Mouse (Mus musculus): ENCODE data around the gene Zfyve21. TPM values are rescaled to one million over a fixed set of nuclear protein-coding genes. Genes with fewer than 3 reads are reported as not detected.

Gene Zfyve21
- total and polyA plus RNA-seq, 2 experiments from 2014 or later = 85.0 to 91.1 TPM

DNA sequence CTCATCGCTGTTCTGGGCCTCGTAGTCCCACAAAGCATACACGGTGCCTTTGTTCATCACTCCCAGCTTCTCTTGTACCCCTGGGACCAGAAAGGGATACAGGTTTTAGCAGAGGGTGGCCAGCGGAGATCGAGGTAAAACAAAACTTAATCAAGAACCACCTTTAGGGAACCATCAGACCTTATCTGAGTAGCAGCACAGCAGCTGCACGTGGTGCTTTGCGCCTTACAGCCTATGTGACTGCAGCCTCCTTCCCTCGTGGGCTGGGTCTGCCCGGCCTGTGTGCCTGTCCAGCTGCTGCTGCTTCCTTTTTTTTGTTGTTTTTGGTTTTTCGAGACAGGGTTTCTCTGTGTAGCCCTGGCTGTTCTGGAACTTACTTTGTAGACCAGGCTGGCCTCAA is 16.4 kb downstream of the Zfyve21 start:
- no peak overlapping the region for H3K9ac ChIP-seq (replicated peaks; ENCODE audit: low read depth, low read length)
- ATAC-seq (ENCODE audit: insufficient read depth, low read depth) (no peak), DNase-seq (ENCODE audit: low spot score) (no peak)
- 84% methylated on average over 10 of the region's 10 CpGs for WGBS
- H3K27me3 ChIP-seq (ENCODE audit: control insufficient read depth, insufficient read depth, low read length) = no peaks in the 10 kb centered on the region
- H3K4me1 ChIP-seq (ENCODE audit: control insufficient read depth, insufficient read depth) = no peaks in the 10 kb centered on the region
- peaks cover 98% of the 10 kb centered on the region for H3K36me3 ChIP-seq (replicated peaks; ENCODE audit: control insufficient read depth, insufficient read depth, low read length)
- H3K9me3 ChIP-seq (replicated peaks; ENCODE audit: control insufficient read depth, low read length) = no peaks in the 10 kb centered on the region
- no peak overlapping the region for H3K4me2 ChIP-seq (ENCODE audit: low read depth, low read length)
- no peak overlapping the region for H3K27ac ChIP-seq (ENCODE audit: low read depth)
- no peak overlapping the region for H3K4me3 ChIP-seq (ENCODE audit: low read depth, low read length)
- no peak for TF ChIP-seq CTCF (IDR thresholded peaks at IDR 0.05; ENCODE audit: low read depth)
- TF ChIP-seq EP300 (IDR thresholded peaks at IDR 0.05; ENCODE audit: low read depth) = no peak

DNA sequence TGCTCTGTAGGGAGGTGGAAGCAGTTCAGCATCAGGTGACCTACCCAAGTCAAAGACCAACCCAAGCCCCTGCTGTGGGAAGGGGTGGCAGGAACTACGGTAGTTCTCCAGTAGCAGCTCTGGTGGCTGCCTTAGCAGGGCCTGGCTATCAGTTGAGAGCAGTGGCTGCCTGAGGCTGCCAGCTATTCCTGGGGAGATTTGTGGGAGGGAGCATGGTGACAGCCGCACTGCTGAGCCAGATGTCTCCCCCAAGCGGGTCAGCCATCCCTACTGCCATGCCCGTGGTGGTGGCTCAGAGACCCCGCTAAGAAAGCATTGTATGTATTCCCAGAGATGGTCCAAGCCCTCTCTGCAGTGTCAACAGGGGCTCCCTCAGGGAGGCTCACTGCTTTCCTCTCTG is 18.7 kb downstream of the Zfyve21 start:
- H3K36me3 ChIP-seq (replicated peaks; ENCODE audit: control insufficient read depth, insufficient read depth, low read length) = peaks cover 98% of the 10 kb centered on the region
- 80% methylated on average over 5 of the region's 5 CpGs for WGBS

DNA sequence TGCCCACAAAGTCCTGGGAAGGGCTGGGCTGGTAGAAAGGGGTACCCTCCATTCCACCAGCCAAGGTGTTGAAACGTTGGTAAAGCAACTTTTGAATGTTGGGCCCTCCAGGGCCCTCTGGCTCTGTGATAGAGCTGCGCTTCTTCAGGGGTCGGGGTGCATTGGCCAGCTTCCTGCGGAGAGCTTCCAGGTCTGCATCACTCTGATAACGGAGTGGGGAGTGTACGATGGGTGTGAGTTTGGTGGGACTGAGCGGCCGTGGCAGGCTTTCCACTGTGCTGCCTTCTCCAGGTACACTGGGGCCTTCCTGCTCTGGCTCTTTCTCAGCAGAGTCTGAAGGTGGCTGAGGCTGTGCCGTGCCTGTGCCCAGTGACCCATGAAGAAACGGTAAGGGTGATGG is 19.5 kb downstream of the Zfyve21 start:
- H3K9me3 ChIP-seq (replicated peaks; ENCODE audit: control insufficient read depth, low read length) = no peaks in the 10 kb centered on the region
- TF ChIP-seq CTCF (IDR thresholded peaks at IDR 0.05; ENCODE audit: low read depth) (no peak), EP300 (IDR thresholded peaks at IDR 0.05; ENCODE audit: low read depth) (no peak)
- DNase-seq (ENCODE audit: low spot score) (no peak), ATAC-seq (ENCODE audit: insufficient read depth, low read depth) (no peak)
- no peak overlapping the region for H3K9ac ChIP-seq (replicated peaks; ENCODE audit: low read depth, low read length)
- H3K4me3 ChIP-seq (ENCODE audit: low read depth, low read length) = no peak overlapping the region
- no peak overlapping the region for H3K27ac ChIP-seq (ENCODE audit: low read depth)
- WGBS = 80% methylated on average over 10 of the region's 10 CpGs
- no peak overlapping the region for H3K4me2 ChIP-seq (ENCODE audit: low read depth, low read length)
- no peaks in the 10 kb centered on the region for H3K4me1 ChIP-seq (ENCODE audit: control insufficient read depth, insufficient read depth)
- no peaks in the 10 kb centered on the region for H3K27me3 ChIP-seq (ENCODE audit: control insufficient read depth, insufficient read depth, low read length)
- peaks cover 97% of the 10 kb centered on the region for H3K36me3 ChIP-seq (replicated peaks; ENCODE audit: control insufficient read depth, insufficient read depth, low read length)

More for the DNA sequence above, 18.7 kb downstream of the Zfyve21 start:
- no peak for ATAC-seq (ENCODE audit: insufficient read depth, low read depth)
- H3K4me3 ChIP-seq (ENCODE audit: low read depth, low read length) = no peak overlapping the region
- no peak overlapping the region for H3K27ac ChIP-seq (ENCODE audit: low read depth)
- H3K9ac ChIP-seq (replicated peaks; ENCODE audit: low read depth, low read length) = no peak overlapping the region
- no peak overlapping the region for H3K4me2 ChIP-seq (ENCODE audit: low read depth, low read length)
- no peaks in the 10 kb centered on the region for H3K9me3 ChIP-seq (replicated peaks; ENCODE audit: control insufficient read depth, low read length)
- TF ChIP-seq CTCF (IDR thresholded peaks at IDR 0.05; ENCODE audit: low read depth) (no peak), EP300 (IDR thresholded peaks at IDR 0.05; ENCODE audit: low read depth) (no peak)
- DNase-seq (ENCODE audit: low spot score) = no peak
- H3K4me1 ChIP-seq (ENCODE audit: control insufficient read depth, insufficient read depth) = no peaks in the 10 kb centered on the region
- no peaks in the 10 kb centered on the region for H3K27me3 ChIP-seq (ENCODE audit: control insufficient read depth, insufficient read depth, low read length)

DNA sequence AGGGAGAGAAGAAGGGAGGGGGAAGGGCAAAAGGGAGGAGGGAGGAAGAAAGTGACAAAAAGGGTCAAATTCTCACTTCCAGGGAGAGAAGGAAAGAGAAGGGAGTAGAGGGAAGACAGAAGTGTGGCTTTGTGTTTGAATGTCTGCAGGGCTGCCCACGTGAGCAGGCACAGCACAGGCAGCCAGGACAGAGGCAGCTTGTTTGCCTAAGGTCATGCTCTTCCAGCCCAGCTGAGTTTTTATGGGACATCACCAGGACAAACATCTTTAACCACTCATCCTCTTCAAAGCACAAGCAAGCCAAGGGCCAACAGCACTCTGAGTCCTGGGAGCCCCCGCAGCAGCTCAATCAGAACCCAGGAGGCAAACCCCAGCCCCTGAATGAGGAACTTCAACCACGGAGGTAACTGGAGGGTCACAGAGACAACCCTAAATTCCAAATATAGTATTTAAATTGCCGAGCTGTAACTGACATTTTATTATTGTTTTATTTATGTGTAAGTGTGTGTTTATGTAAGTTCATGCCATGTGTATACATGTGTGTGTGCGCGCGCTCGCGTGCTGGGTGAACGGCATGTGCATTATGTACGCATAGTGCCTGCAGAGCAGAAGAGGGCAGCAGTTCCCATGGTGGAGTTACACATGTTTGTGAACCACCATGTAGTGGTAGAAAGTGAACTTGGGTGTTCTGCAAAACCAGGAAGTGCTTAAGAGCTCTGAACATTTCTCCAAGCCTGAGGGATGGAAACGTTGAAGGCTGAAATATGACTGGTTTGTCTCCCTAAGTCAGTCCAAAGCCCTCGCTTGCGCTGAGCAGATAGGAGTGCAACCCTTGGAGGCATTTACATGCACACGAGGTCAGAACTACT is 28.8 kb downstream of the Zfyve21 start:
- Histone ChIP-seq H3K36me3 (replicated peaks; ENCODE audit: control insufficient read depth, insufficient read depth, low read length) (peaks cover 64% of the 10 kb centered on the region), H3K9me3 (replicated peaks; ENCODE audit: control insufficient read depth, low read length) (no peaks in the 10 kb centered on the region), H3K4me2 (ENCODE audit: low read depth, low read length) (no peak overlapping the region), H3K27ac (ENCODE audit: low read depth) (no peak overlapping the region), H3K4me3 (ENCODE audit: low read depth, low read length) (no peak overlapping the region), H3K9ac (replicated peaks; ENCODE audit: low read depth, low read length) (no peak overlapping the region), H3K27me3 (ENCODE audit: control insufficient read depth, insufficient read depth, low read length) (no peaks in the 10 kb centered on the region), H3K4me1 (ENCODE audit: control insufficient read depth, insufficient read depth) (no peaks in the 10 kb centered on the region)
- ATAC-seq (ENCODE audit: insufficient read depth, low read depth) (no peak), DNase-seq (ENCODE audit: low spot score) (no peak)
- WGBS = 83% methylated on average over 15 of the region's 15 CpGs
- TF ChIP-seq EP300 (IDR thresholded peaks at IDR 0.05; ENCODE audit: low read depth) (no peak), CTCF (IDR thresholded peaks at IDR 0.05; ENCODE audit: low read depth) (no peak)

DNA sequence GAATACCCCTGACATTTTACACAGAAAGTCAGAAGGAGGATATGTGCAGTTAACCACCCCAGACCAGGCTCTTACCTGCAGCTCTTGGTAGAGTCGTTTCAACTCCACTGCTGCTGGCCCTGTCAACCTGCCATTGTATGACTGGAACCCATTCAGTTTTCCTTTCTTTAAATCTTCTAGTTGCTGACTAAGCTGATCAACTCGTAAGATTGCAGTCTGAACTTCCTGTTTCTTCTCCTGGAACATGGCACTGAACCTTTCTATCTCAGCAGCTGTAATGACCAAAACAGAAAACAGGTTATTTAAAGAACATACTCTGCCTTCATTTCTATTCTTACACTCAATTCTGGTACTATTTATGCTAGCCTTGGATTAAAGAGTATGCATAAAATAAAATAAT is 29.5 kb downstream of the Zfyve21 start:
- no peak overlapping the region for H3K4me2 ChIP-seq (ENCODE audit: low read depth, low read length)
- H3K27ac ChIP-seq (ENCODE audit: low read depth) = no peak overlapping the region
- ATAC-seq (ENCODE audit: insufficient read depth, low read depth) (no peak), DNase-seq (ENCODE audit: low spot score) (no peak)
- no peaks in the 10 kb centered on the region for H3K9me3 ChIP-seq (replicated peaks; ENCODE audit: control insufficient read depth, low read length)
- H3K4me1 ChIP-seq (ENCODE audit: control insufficient read depth, insufficient read depth) = no peaks in the 10 kb centered on the region
- no peak overlapping the region for H3K9ac ChIP-seq (replicated peaks; ENCODE audit: low read depth, low read length)
- TF ChIP-seq EP300 (IDR thresholded peaks at IDR 0.05; ENCODE audit: low read depth) (no peak), CTCF (IDR thresholded peaks at IDR 0.05; ENCODE audit: low read depth) (no peak)
- H3K4me3 ChIP-seq (ENCODE audit: low read depth, low read length) = no peak overlapping the region
- peaks cover 57% of the 10 kb centered on the region for H3K36me3 ChIP-seq (replicated peaks; ENCODE audit: control insufficient read depth, insufficient read depth, low read length)
- no peaks in the 10 kb centered on the region for H3K27me3 ChIP-seq (ENCODE audit: control insufficient read depth, insufficient read depth, low read length)
- WGBS = 45% methylated on average over 2 of the region's 2 CpGs

DNA sequence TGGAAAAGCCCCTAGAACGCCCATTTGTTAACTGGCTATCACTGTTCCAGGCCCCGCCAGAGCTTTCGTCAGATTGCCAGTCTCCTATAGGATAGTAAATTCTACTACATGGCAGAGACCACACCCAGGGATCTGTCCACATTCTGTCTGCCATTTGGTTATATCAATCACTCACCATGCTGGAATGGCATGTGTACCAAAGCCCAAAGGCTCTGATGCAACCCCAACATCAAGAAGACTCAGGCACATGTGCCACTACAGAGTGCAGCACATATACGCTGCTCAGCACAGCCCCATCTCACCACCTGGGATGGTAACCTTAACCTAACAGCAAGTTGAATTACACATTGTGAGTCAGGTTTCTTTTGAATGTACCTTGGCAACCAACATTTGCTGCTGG is 32.0 kb downstream of the Zfyve21 start:
- H3K4me3 ChIP-seq (ENCODE audit: low read depth, low read length) = no peak overlapping the region
- H3K27ac ChIP-seq (ENCODE audit: low read depth) = no peak overlapping the region
- no peak overlapping the region for H3K9ac ChIP-seq (replicated peaks; ENCODE audit: low read depth, low read length)
- DNase-seq (ENCODE audit: low spot score) = no peak
- no peaks in the 10 kb centered on the region for H3K27me3 ChIP-seq (ENCODE audit: control insufficient read depth, insufficient read depth, low read length)
- peaks cover 33% of the 10 kb centered on the region for H3K36me3 ChIP-seq (replicated peaks; ENCODE audit: control insufficient read depth, insufficient read depth, low read length)
- ATAC-seq (ENCODE audit: insufficient read depth, low read depth) = no peak
- TF ChIP-seq CTCF (IDR thresholded peaks at IDR 0.05; ENCODE audit: low read depth) (no peak), EP300 (IDR thresholded peaks at IDR 0.05; ENCODE audit: low read depth) (no peak)
- 92% methylated on average over 4 of the region's 4 CpGs for WGBS
- no peak overlapping the region for H3K4me2 ChIP-seq (ENCODE audit: low read depth, low read length)
- no peaks in the 10 kb centered on the region for H3K4me1 ChIP-seq (ENCODE audit: control insufficient read depth, insufficient read depth)
- H3K9me3 ChIP-seq (replicated peaks; ENCODE audit: control insufficient read depth, low read length) = no peaks in the 10 kb centered on the region
